ENCODE assay signal across 28 mouse cellular contexts in the genomic region with DNA sequence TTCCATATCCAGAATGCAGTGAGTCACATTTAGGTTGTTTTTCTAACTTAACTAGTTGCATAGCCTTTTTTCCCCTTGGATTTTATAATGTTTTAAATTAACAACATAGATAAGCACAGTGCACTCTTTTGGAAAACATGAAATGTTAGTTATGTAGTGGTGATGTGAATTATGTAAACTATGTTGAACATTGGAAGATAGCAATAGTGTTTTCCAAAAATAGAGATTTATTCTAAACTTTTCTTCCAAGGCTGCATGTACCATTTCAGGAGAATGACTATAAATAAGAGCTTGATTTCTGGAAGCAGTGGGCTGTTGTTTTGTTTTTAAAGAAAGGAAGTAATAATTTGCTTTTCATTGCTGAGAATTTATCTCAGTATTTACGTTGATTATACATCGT.
"Had no signal": no experiment of that assay in that cellular context is flagged by ENCODE, and none has a peak within 500 bp of the region (broad histone marks: within the 10 kb centered on the region; RNA-seq: fewer than 3 reads in every experiment).

No protein-coding gene starts in this region.

- H3K9ac ChIP-seq: embryonic facial prominence, embryonic 12.5 days; embryonic facial prominence, embryonic 13.5 days; embryonic facial prominence, embryonic 15.5 days; forebrain, embryonic 12.5 days; forebrain, embryonic 13.5 days; forebrain, embryonic 15.5 days; forebrain, postnatal 0 days had no signal

- H3K27me3 ChIP-seq: embryonic facial prominence, embryonic 12.5 days; embryonic facial prominence, embryonic 13.5 days; embryonic facial prominence, embryonic 15.5 days; forebrain, embryonic 12.5 days; forebrain, embryonic 13.5 days; forebrain, embryonic 15.5 days had no signal

- H3K4me1 ChIP-seq: embryonic facial prominence, embryonic 10.5 days; embryonic facial prominence, embryonic 12.5 days; embryonic facial prominence, embryonic 13.5 days; embryonic facial prominence, embryonic 15.5 days; forebrain, embryonic 10.5 days; forebrain, embryonic 12.5 days; forebrain, embryonic 13.5 days; forebrain, embryonic 15.5 days had no signal

- H3K27ac ChIP-seq: embryonic facial prominence, embryonic 10.5 days; embryonic facial prominence, embryonic 12.5 days; embryonic facial prominence, embryonic 13.5 days; embryonic facial prominence, embryonic 15.5 days; forebrain, embryonic 10.5 days; forebrain, embryonic 12.5 days; forebrain, embryonic 13.5 days; forebrain, embryonic 15.5 days; gastrocnemius, adult 2 months; heart, adult 2 months had no signal

- DNase-seq: cerebellum, adult 2 months; cerebellum, adult 8-10 months; cerebellum, adult 9-10 months; cerebellum, adult 9-11 months; cerebellum, postnatal 10 days; cerebellum, postnatal 14 days; cerebellum, postnatal 25 days; cerebellum, postnatal 36 days; embryo, embryonic 11 days; forebrain, postnatal 0 days; gastrocnemius, adult 2 months; gastrocnemius, postnatal 10 days; gastrocnemius, postnatal 14 days; gastrocnemius, postnatal 25 days; gastrocnemius, postnatal 36 days; heart, adult 18-20 months; heart, adult 2 months had no signal

- H3K4me2 ChIP-seq: embryonic facial prominence, embryonic 12.5 days; embryonic facial prominence, embryonic 13.5 days; embryonic facial prominence, embryonic 15.5 days; forebrain, embryonic 12.5 days; forebrain, embryonic 13.5 days; forebrain, embryonic 15.5 days had no signal

- H3K4me3 ChIP-seq: embryonic facial prominence, embryonic 10.5 days; embryonic facial prominence, embryonic 12.5 days; embryonic facial prominence, embryonic 13.5 days; embryonic facial prominence, embryonic 15.5 days; erythroblast, embryonic 14.5 days; forebrain, embryonic 10.5 days; forebrain, embryonic 12.5 days; forebrain, embryonic 13.5 days; forebrain, embryonic 15.5 days; gastrocnemius, adult 2 months; heart, adult 2 months had no signal

- ATAC-seq: forebrain, embryonic 13.5 days; forebrain, embryonic 14.5 days; forebrain, embryonic 15.5 days; forebrain, embryonic 16.5 days; forebrain, postnatal 0 days had no signal

- H3K9me3 ChIP-seq: embryonic facial prominence, embryonic 10.5 days; embryonic facial prominence, embryonic 12.5 days; embryonic facial prominence, embryonic 13.5 days; embryonic facial prominence, embryonic 15.5 days; forebrain, embryonic 10.5 days; forebrain, embryonic 12.5 days; forebrain, embryonic 13.5 days; forebrain, embryonic 15.5 days had no signal
